Mouse (Mus musculus) neural tube, embryonic 12.5 days (tissue): Measurements from ENCODE around the gene Tcf3. TPM values are rescaled to one million over a fixed set of nuclear protein-coding genes. Genes with fewer than 3 reads are reported as not detected.
A peak's percentile ranks its signal among the peaks of the same experiment; 100 is the strongest.

Experiments used
- ATAC-seq: fragments of 200-750 bp; cut with Nextera tagmentation; 2 replicates; pipeline ENCODE4 v1.8.0; 2017; ENCODE audit warnings: low read depth, mild to moderate bottlenecking, moderate TSS enrichment, moderate library complexity; ENCODE audit not compliant: low FRiP score
- H3K27ac ChIP-seq: fragments of 300-500 bp; sonication (generic); 2 replicates; pipeline ENCODE4 v1.5.1; 2016
- H3K27me3 ChIP-seq: fragments of 300-500 bp; sonication (generic); replicated peaks from 2 replicates; pipeline ENCODE4 v1.6.1; 2016; ENCODE audit warnings: mild to moderate bottlenecking
- H3K36me3 ChIP-seq: fragments of 300-500 bp; sonication (generic); 2 replicates; pipeline ENCODE4 v1.6.1; 2016; ENCODE audit warnings: mild to moderate bottlenecking
- H3K4me1 ChIP-seq: fragments of 300-500 bp; sonication (generic); 2 replicates; pipeline ENCODE4 v1.6.1; 2016
- H3K4me2 ChIP-seq: fragments of 300-500 bp; sonication (generic); replicated peaks from 2 replicates; pipeline ENCODE4 v1.6.1; 2016; ENCODE audit warnings: mild to moderate bottlenecking
- H3K4me3 ChIP-seq: fragments of 300-500 bp; sonication (generic); 2 replicates; pipeline ENCODE4 v1.5.1; 2016
- H3K9ac ChIP-seq: fragments of 300-500 bp; sonication (generic); 2 replicates; pipeline ENCODE4 v1.6.1; 2016; ENCODE audit warnings: mild to moderate bottlenecking
- H3K9me3 ChIP-seq: fragments of 300-500 bp; sonication (generic); 2 replicates; pipeline ENCODE4 v1.6.1; 2016; ENCODE audit warnings: mild to moderate bottlenecking
- WGBS: fragments of 180-500 bp; shearing (Covaris S2); methylation state at CpG from one replicate; pipeline ENCODE4 v1.1.7; 2016; 5-methylcytosine and 5-hydroxymethylcytosine counted together
- microRNA-seq: library from miRNA; unstranded; fragments of <30 nt; microRNA quantifications from one replicate; pipeline ENCODE4, GENCODE M21; 2017
- polyA plus RNA-seq: library from polyadenylated mRNA; unstranded; fragments of >200 nt; fragmentation: Nextera tagmentation; extraction: Ambion mirVana; gene quantifications from 2 replicates; pipeline ENCODE4 v1.2.1, GENCODE M21; 2016

Gene Tcf3
- polyA plus RNA-seq, 1 experiment from 2014 or later, result 166 TPM

- Histone ChIP-seq H3K9me3 (no peaks in the 10 kb centered on the region), H3K27ac (no peak overlapping the region), H3K4me1 (0 out of 2 replicates have a peak, but pooled peaks cover 11% of the 10 kb centered on the region), H3K9ac (no peak overlapping the region), H3K27me3 (peaks cover 4% of the 10 kb centered on the region; the same call in 1 of the 2 replicates), H3K36me3 (no peaks in the 10 kb centered on the region), H3K4me2 (no peak overlapping the region), H3K4me3 (no peak overlapping the region)
- no peak for ATAC-seq
- 14% methylated on average over 6 of the region's 6 CpGs for WGBS
Measured at GRCm38 (mm10) chr10:80374063-80374462, 59.4 kb downstream of the Tcf3 start.

DNA sequence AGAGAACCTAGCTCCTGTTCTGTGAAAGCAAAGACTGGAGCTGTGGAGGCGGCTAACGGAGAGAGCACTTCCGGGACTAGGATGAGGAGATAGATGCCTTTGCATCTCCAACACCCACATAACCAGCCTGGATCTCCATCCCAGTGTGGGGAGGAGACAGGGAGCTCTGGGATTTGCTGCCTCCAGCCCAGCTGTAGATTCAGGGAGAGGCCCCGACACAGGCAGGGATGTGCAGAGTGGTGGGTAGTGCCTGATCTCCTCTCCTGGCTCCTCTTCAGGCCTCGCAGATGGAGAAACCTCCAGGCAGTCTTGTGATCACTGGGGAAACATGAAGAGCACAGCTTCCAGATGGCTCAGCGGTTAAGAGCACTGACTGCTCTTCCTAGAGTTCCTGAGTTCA lies 60.7 kb downstream of the Tcf3 start:
- WGBS, result 85% methylated on average over 6 of the region's 6 CpGs
- Histone ChIP-seq H3K9ac (no peak overlapping the region), H3K36me3 (no peaks in the 10 kb centered on the region), H3K27ac (no peak overlapping the region), H3K9me3 (no peaks in the 10 kb centered on the region), H3K27me3 (peaks cover 4% of the 10 kb centered on the region; the same call in 1 of the 2 replicates), H3K4me1 (0 out of 2 replicates have a peak, but pooled peaks cover 11% of the 10 kb centered on the region), H3K4me2 (no peak overlapping the region), H3K4me3 (no peak overlapping the region)
- no peak for ATAC-seq

GRCm38 (mm10) chr10:80371983-80372382 lies 61.5 kb downstream of the Tcf3 start:
- H3K9me3 ChIP-seq, result no peaks in the 10 kb centered on the region
- no peak overlapping the region for H3K27ac ChIP-seq
- ATAC-seq, result no peak
- WGBS, result 50% methylated on average over 9 of the region's 9 CpGs
- H3K9ac ChIP-seq, result no peak overlapping the region
- H3K4me1 ChIP-seq, result 0 out of 2 replicates have a peak, but pooled peaks cover 11% of the 10 kb centered on the region
- H3K4me3 ChIP-seq, result no peak overlapping the region
- peaks cover 4% of the 10 kb centered on the region; the same call in 1 of the 2 replicates for H3K27me3 ChIP-seq
- no peaks in the 10 kb centered on the region for H3K36me3 ChIP-seq
- 0 out of 2 replicates have a peak overlapping the region, but pooled peaks have one; percentile 35 for H3K4me2 ChIP-seq

DNA sequence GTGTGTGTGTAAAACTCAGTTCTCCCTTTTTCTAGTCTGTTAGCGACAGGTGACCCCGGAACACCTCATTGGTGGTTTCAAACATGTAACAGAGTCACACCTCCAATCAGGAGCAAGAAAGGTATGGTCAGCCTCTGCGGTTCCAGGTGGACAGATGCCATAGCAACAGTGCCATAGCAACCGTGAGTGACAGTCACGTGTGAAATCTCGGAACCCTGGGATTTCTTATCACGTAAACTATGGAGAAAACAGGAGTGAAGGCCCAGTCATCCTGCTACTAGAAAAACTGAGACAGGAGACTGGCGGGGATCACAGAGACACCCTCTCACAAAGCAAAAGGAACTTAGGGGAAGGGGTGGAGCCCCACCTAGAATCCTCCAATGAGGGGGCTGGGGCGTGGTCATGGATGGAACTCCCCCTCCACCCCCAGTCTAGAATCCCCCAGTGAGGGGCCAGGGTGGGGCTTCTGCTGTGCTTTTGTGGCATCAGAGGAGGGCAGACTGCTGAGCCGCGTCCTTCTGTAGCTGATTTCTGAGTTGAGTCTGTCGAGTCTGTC lies 62.0 kb downstream of the Tcf3 start:
- no peaks in the 10 kb centered on the region for H3K9me3 ChIP-seq
- peak overlapping the region; percentile 35; the same call in 1 of the 2 replicates for H3K4me2 ChIP-seq
- WGBS, result 3% methylated on average over 12 of the region's 12 CpGs
- peak; percentile 68; the same call in 1 of the 2 replicates for ATAC-seq
- peaks cover 4% of the 10 kb centered on the region; the same call in 1 of the 2 replicates for H3K27me3 ChIP-seq
- no peak overlapping the region for H3K9ac ChIP-seq
- H3K27ac ChIP-seq, result no peak overlapping the region
- 0 out of 2 replicates have a peak, but pooled peaks cover 11% of the 10 kb centered on the region for H3K4me1 ChIP-seq
- H3K36me3 ChIP-seq, result no peaks in the 10 kb centered on the region
- H3K4me3 ChIP-seq, result no peak overlapping the region

DNA sequence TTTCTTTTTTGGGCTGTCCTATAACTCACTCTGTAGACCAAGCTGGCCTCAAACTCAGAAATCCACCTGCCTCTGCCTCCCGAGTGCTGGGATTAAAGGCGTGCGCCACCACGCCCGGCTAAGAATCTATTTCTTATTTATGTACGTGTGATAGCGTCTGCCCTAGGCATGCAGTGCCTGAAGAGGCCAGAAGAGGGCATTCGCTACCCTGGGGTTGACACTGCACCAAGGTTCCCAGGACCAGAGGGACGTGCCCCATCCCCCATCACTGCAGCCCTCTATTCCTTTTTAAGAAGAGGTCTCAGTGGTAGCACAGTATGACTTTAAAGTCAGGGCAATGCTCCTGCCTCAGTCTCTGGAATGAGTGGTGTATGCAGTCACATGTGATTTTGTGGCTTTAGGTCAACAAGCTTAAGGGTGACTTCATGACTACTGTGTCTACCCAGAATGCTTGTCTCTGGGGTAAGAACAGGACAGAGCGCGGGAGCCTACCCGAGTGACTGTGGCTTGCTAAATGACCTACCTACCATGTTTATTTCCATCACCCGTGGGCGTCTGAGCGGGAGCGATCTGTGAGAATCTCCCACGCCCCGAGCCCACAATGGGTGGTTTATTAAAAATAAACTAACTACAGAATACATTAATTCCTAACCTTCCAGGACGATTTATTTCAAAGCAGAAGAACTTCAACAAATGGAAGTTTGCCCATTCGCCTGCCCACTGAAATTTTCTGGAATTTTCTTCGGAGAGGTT lies 63.3 kb downstream of the Tcf3 start:
- Histone ChIP-seq H3K27ac (no peak overlapping the region), H3K9ac (no peak overlapping the region), H3K9me3 (no peaks in the 10 kb centered on the region), H3K27me3 (peaks cover 4% of the 10 kb centered on the region; the same call in 1 of the 2 replicates), H3K4me2 (no peak overlapping the region), H3K4me3 (no peak overlapping the region), H3K36me3 (no peaks in the 10 kb centered on the region), H3K4me1 (0 out of 2 replicates have a peak, but pooled peaks cover 11% of the 10 kb centered on the region)
- ATAC-seq, result no peak
- 80% methylated on average over 21 of the region's 21 CpGs for WGBS

DNA sequence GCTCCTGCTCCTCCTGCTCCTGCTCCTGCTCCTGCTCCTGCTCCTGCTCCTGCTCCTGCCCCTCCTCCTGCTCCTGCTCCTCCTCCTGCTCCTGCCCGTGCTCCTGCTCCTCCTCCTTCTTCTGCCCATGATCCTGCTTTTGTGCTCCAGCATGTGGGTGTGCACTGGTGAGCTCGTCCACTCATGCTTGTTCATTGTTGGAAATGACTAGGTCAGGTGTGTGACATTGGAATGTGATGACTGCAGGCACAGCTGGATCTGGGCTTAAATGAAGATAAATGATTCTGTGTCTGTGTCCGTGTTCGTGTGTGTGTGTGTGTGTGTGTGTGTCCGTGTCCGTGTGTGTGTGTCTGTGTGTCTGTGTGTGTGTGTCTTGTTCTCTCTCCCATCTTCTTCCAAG lies 65.1 kb downstream of the Tcf3 start:
- WGBS, result 92% methylated on average over 6 of the region's 6 CpGs
- Histone ChIP-seq H3K36me3 (no peaks in the 10 kb centered on the region), H3K27me3 (peaks cover 15% of the 10 kb centered on the region; the same call in 1 of the 2 replicates), H3K9ac (no peak overlapping the region), H3K4me3 (no peak overlapping the region), H3K9me3 (no peaks in the 10 kb centered on the region), H3K27ac (no peak overlapping the region), H3K4me2 (no peak overlapping the region), H3K4me1 (0 out of 2 replicates have a peak, but pooled peaks cover 11% of the 10 kb centered on the region)
- ATAC-seq, result no peak

- 59% methylated on average over 5 of the region's 5 CpGs for WGBS
- H3K4me2 ChIP-seq, result no peak overlapping the region
- no peak overlapping the region for H3K27ac ChIP-seq
- no peaks in the 10 kb centered on the region for H3K36me3 ChIP-seq
- peaks cover 16% of the 10 kb centered on the region for H3K27me3 ChIP-seq
- no peak overlapping the region for H3K9ac ChIP-seq
- 0 out of 2 replicates have a peak, but pooled peaks cover 11% of the 10 kb centered on the region for H3K4me1 ChIP-seq
- ATAC-seq, result no peak
- no peak overlapping the region for H3K4me3 ChIP-seq
- H3K9me3 ChIP-seq, result no peaks in the 10 kb centered on the region
Measured at GRCm38 (mm10) chr10:80367954-80368353, 65.5 kb downstream of the Tcf3 start.

DNA sequence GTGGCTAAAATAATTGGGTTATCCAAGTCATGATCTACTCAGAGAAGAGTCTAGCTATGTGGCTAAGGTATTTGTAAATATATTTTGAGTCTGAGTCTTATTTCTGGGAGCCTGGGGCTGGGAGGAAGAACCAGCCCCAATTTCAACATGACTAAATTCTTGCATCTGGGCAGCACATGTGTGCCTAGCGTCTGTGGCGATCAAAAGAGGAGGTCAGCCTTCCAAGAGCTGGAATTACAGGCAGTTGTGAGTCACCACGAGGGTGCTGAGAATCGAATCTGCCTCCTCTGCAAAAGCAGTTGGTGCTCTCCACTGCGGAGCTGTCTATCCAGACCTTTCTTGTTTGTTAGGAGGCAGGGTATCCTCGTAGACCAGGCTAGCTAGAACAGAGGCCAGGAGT lies 67.7 kb downstream of the Tcf3 start:
- no peak for ATAC-seq
- no peak overlapping the region for H3K4me3 ChIP-seq
- 0 out of 2 replicates have a peak, but pooled peaks cover 8% of the 10 kb centered on the region for H3K9me3 ChIP-seq
- H3K4me2 ChIP-seq, result no peak overlapping the region
- peaks cover 22% of the 10 kb centered on the region for H3K27me3 ChIP-seq
- H3K4me1 ChIP-seq, result no peaks in the 10 kb centered on the region
- H3K9ac ChIP-seq, result no peak overlapping the region
- no peak overlapping the region for H3K27ac ChIP-seq
- no peaks in the 10 kb centered on the region for H3K36me3 ChIP-seq
- WGBS, result 67% methylated on average over 6 of the region's 6 CpGs

DNA sequence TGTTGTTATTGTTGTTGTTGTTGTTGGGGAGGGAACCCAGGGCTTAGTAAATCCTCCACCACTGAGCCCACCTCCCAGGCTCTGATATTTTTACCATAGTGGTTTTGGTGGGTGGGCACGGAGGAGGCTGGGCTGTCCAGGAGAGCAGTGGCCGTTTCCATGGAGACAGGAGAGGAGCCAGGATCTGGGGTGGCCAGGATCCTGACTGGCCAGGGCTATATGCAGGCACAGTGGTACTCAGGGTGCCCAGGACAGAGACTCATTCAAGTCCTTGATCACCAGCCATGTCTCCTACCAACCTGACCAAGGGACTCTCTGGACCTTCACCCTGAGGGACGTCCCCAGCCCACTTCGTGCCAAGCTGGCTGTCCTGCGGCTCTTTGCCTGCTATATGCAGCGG lies 69.7 kb downstream of the Tcf3 start:
- no peak for ATAC-seq
- 41% methylated on average over 6 of the region's 6 CpGs for WGBS
- Histone ChIP-seq H3K9ac (no peak overlapping the region), H3K36me3 (no peaks in the 10 kb centered on the region), H3K4me2 (no peak overlapping the region), H3K4me3 (no peak overlapping the region), H3K27ac (no peak overlapping the region), H3K9me3 (0 out of 2 replicates have a peak, but pooled peaks cover 8% of the 10 kb centered on the region), H3K27me3 (peaks cover 42% of the 10 kb centered on the region), H3K4me1 (no peaks in the 10 kb centered on the region)

Small RNA genes within 50 kb of the gene (microRNA-seq; reads per million reads assigned to microRNA genes)
- gene Gm22721, result not detected

Other genes starting within 250 kb of the Tcf3 start
- 52.1 and 54.6 TPM in 2 replicates for gene Mum1, start 207.2 kb downstream of the Tcf3 start, polyA plus RNA-seq
- 214 and 227 TPM in 2 replicates for gene Ndufs7, start 184.5 kb downstream of the Tcf3 start, polyA plus RNA-seq
- 37.9 and 38.6 TPM in 2 replicates for gene Gamt, start 172.6 kb downstream of the Tcf3 start, polyA plus RNA-seq
- 66.6 TPM in 2 replicates for gene Dazap1, start 172.2 kb downstream of the Tcf3 start, polyA plus RNA-seq
- 643 and 654 TPM in 2 replicates for gene Rps15, start 141.2 kb downstream of the Tcf3 start, polyA plus RNA-seq
- 160 and 175 TPM in 2 replicates for gene Apc2, start 137.7 kb downstream of the Tcf3 start, polyA plus RNA-seq
- gene 2310011J03Rik, start 113.1 kb downstream of the Tcf3 start, polyA plus RNA-seq, result 37.7 and 41.1 TPM in 2 replicates
- gene Pcsk4, start 104.1 kb downstream of the Tcf3 start, polyA plus RNA-seq, result 2.2 and 2.3 TPM in 2 replicates
- 3.4 and 3.6 TPM in 2 replicates for gene Reep6, start 103.7 kb downstream of the Tcf3 start, polyA plus RNA-seq
- 0.50 and 1.1 TPM in 2 replicates for gene Adamtsl5, start 85.2 kb downstream of the Tcf3 start, polyA plus RNA-seq
- 0.29 and 0.49 TPM in 2 replicates for gene Plk5, start 77.2 kb downstream of the Tcf3 start, polyA plus RNA-seq
- gene Mex3d, start 46.0 kb downstream of the Tcf3 start, polyA plus RNA-seq, result 23.6 and 26.5 TPM in 2 replicates
- gene Mbd3, start 34.1 kb downstream of the Tcf3 start, polyA plus RNA-seq, result 304 and 314 TPM in 2 replicates
- gene Uqcr11, start 26.8 kb downstream of the Tcf3 start, polyA plus RNA-seq, result 436 and 478 TPM in 2 replicates
- gene Onecut3, start 61.2 kb upstream of the Tcf3 start, polyA plus RNA-seq, result 1.0 and 1.2 TPM in 2 replicates
- 1.0 TPM in 2 replicates for gene Atp8b3, start 105.5 kb upstream of the Tcf3 start, polyA plus RNA-seq
- gene Rexo1, start 127.9 kb upstream of the Tcf3 start, polyA plus RNA-seq, result 35.6 and 35.9 TPM in 2 replicates
- gene Klf16, start 143.7 kb upstream of the Tcf3 start, polyA plus RNA-seq, result 7.3 and 7.5 TPM in 2 replicates
- 126 and 127 TPM in 2 replicates for gene Abhd17a, start 156.7 kb upstream of the Tcf3 start, polyA plus RNA-seq
- gene Scamp4, start 169.2 kb upstream of the Tcf3 start, polyA plus RNA-seq, result 60.8 and 63.9 TPM in 2 replicates
- gene Adat3, start 169.2 kb upstream of the Tcf3 start, polyA plus RNA-seq, result 5.4 and 6.7 TPM in 2 replicates
- 3.6 and 6.0 TPM in 2 replicates for gene Gm49322, start 172.4 kb upstream of the Tcf3 start, polyA plus RNA-seq
- gene Csnk1g2, start 189.2 kb upstream of the Tcf3 start, polyA plus RNA-seq, result 173 and 192 TPM in 2 replicates
- 92.8 and 100 TPM in 2 replicates for gene Btbd2, start 223.4 kb upstream of the Tcf3 start, polyA plus RNA-seq
- gene Mknk2, start 244.5 kb upstream of the Tcf3 start, polyA plus RNA-seq, result 86.5 and 88.5 TPM in 2 replicates